Mouse (Mus musculus): ENCODE results near the gene Cox20. TPM values are rescaled to one million over a fixed set of nuclear protein-coding genes. Genes with fewer than 3 reads are reported as not detected.
"Not testable (repeated sequence)": the region's sequence is repeated elsewhere in the genome, so short reads cannot be mapped to it uniquely, and the experiment has no call there.

Gene Cox20
- total RNA-seq (2014; rRNA removed; ENCODE audit: low replicate concordance) (160 and 268 TPM in 2 replicates), polyA plus RNA-seq (2015; fragmentation: Nextera tagmentation; extraction: Ambion mirVana) (519 and 555 TPM in 2 replicates)

DNA sequence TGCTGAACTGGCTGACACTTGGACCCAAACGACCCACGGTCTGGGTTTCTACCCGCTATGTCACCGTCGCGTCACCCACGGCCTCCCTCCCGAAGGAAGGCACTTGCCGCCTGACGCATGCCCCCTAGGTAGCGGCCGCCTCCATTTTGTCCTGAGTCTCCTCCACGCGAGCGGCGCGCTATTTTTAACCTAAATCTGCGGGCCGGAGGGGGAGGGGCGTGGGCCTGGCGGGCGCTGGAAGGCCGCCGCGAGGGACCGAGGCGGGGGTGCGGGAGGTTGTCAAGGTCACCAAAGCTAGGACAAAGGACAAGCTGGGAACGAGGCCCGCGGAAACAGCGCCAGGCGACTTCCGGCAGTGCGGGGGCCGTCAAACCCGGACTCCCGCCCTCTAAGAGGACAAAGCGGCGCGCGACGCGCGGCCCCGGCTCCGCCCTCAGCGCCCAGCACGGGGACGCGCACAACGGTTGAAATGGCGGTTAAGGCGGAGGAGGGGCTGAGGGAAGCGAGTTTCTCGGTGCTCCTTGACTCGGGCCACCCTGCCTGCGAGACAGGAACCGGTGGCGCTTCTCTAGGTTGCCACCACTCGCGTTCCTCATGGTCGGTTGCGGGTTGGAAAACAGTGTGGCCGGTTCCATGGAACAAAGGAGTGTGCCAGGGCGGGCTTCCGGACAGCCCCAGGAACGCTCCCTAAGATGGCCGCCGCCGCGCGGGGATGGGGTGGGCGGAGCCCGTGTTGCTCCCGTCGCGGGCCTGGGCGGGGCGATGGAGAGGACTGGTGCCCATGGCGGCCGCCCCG is at the start of gene Cox20:
Cox20 (plus strand) TSS at position 742 of the 796 bp plus-strand sequence.
- H3K9ac ChIP-seq (replicated peaks; ENCODE audit: low read depth, low read length) = peak within 1 kb of the TSS; percentile 84
- no peaks in the 10 kb centered on the region for H3K9me3 ChIP-seq (replicated peaks; ENCODE audit: control insufficient read depth, low read length)
- under 1% methylated on average over 78 of the region's 83 CpGs for whole genome bisulfite sequencing
- TF ChIP-seq CTCF (IDR thresholded peaks at IDR 0.05; ENCODE audit: low read depth) = no peak
- TF ChIP-seq EP300 (IDR thresholded peaks at IDR 0.05; ENCODE audit: low read depth) = peak; percentile 94; the same call in 1 of the 2 replicates
- DNase-seq (ENCODE audit: low spot score) (peak; percentile 95), ATAC-seq (ENCODE audit: insufficient read depth, low read depth) (peak; percentile 91)
- peaks cover 30% of the 10 kb centered on the region for H3K36me3 ChIP-seq (replicated peaks; ENCODE audit: control insufficient read depth, insufficient read depth, low read length)
- H3K27ac ChIP-seq (ENCODE audit: low read depth) = peak within 1 kb of the TSS; percentile 97
- peak within 1 kb of the TSS; percentile 73 for H3K4me2 ChIP-seq (ENCODE audit: low read depth, low read length)
- H3K27me3 ChIP-seq (ENCODE audit: control insufficient read depth, insufficient read depth, low read length) = no peaks in the 10 kb centered on the region
- peaks cover 16% of the 10 kb centered on the region for H3K4me1 ChIP-seq (ENCODE audit: control insufficient read depth, insufficient read depth)
- peak within 1 kb of the TSS; percentile 71 for H3K4me3 ChIP-seq (ENCODE audit: low read depth, low read length)

DNA sequence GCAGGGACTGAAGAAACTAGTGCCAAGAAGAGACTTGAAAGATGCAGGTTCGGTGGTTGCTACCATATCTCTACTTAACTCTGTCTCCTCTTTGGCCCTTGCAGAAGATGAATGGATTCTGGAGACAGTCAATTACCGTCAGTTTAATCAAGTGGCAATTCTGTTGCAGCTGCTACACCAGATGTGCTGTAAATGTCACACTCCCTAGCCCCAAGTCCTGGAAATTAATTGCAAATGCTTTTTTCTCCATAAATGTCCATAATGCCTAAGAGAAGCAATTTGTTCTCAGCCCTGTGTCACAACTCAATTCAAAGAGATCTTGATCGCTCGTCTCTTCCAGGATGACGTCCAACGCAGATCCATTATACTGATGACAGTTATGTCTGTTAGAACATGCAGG is 48.3 kb upstream of the Cox20 start:
- Histone ChIP-seq H3K4me2 (ENCODE audit: low read depth, low read length) (no peak overlapping the region), H3K9me3 (replicated peaks; ENCODE audit: control insufficient read depth, low read length) (no peaks in the 10 kb centered on the region), H3K4me3 (ENCODE audit: low read depth, low read length) (no peak overlapping the region), H3K36me3 (replicated peaks; ENCODE audit: control insufficient read depth, insufficient read depth, low read length) (no peaks in the 10 kb centered on the region), H3K27me3 (ENCODE audit: control insufficient read depth, insufficient read depth, low read length) (no peaks in the 10 kb centered on the region), H3K4me1 (ENCODE audit: control insufficient read depth, insufficient read depth) (no peaks in the 10 kb centered on the region), H3K27ac (ENCODE audit: low read depth) (no peak overlapping the region), H3K9ac (replicated peaks; ENCODE audit: low read depth, low read length) (no peak overlapping the region)
- DNase-seq (ENCODE audit: low spot score) (no peak), ATAC-seq (ENCODE audit: insufficient read depth, low read depth) (no peak)
- 85% methylated on average over 6 of the region's 6 CpGs for WGBS
- TF ChIP-seq EP300 (IDR thresholded peaks at IDR 0.05; ENCODE audit: low read depth) (no peak), CTCF (IDR thresholded peaks at IDR 0.05; ENCODE audit: low read depth) (no peak)

DNA sequence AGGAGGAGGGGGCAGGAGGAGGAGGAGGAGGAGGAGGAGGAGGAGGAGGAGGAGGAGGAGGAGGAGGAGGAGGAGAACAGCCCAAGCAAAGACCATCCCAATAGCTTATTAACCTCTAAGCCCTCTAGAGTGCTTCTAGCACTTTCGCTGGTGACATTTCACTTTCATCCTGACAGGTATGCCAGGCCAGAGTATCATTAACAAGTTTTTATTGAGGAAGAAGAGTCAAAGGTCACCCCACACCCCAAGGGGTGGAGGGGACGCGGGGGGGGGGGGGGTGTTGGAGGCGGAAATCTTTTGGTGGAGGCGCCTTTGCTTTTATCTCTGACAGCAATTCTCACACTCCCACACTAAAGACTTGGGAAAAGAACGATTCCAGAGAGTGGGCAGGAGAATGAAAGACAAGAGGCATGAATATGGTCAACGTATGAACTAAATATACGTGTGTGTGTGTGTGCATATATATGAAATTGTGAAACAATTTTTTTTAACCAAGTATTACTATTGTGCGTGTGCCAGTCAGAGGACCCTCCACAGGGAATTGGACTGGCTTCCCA is 43.7 kb upstream of the Cox20 start:
- H3K9ac ChIP-seq (replicated peaks; ENCODE audit: low read depth, low read length) = peak overlapping the region; percentile 86; the same call in 1 of the 2 replicates
- no peaks in the 10 kb centered on the region for H3K4me1 ChIP-seq (ENCODE audit: control insufficient read depth, insufficient read depth)
- H3K9me3 ChIP-seq (replicated peaks; ENCODE audit: control insufficient read depth, low read length) = no peaks in the 10 kb centered on the region
- H3K36me3 ChIP-seq (replicated peaks; ENCODE audit: control insufficient read depth, insufficient read depth, low read length) = no peaks in the 10 kb centered on the region
- H3K27ac ChIP-seq (ENCODE audit: low read depth) = no peak overlapping the region
- no peaks in the 10 kb centered on the region for H3K27me3 ChIP-seq (ENCODE audit: control insufficient read depth, insufficient read depth, low read length)
- WGBS = 50% methylated on average over 9 of the region's 9 CpGs
- ATAC-seq (ENCODE audit: insufficient read depth, low read depth) = no peak
- peak overlapping the region; percentile 76 for H3K4me2 ChIP-seq (ENCODE audit: low read depth, low read length)
- TF ChIP-seq CTCF (IDR thresholded peaks at IDR 0.05; ENCODE audit: low read depth) (no peak), EP300 (IDR thresholded peaks at IDR 0.05; ENCODE audit: low read depth) (no peak)
- no peak for DNase-seq (ENCODE audit: low spot score)
- H3K4me3 ChIP-seq (ENCODE audit: low read depth, low read length) = peak overlapping the region; percentile 77; the same call in 1 of the 2 replicates

DNA sequence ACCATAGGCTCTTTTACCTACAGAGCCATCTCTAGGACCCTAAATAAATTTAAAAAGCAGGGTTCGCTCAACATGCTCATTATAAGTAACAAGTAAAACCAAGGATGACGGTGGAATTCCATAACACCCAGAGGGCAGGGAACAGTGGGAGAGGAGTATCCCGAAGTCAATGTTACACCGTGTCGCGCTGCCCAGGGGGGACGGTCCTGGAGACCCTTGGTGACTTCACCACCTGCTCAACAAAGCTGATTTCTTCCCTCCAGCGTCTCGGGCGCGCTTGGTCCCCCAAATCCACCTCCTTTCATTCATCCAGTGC is 43.2 kb upstream of the Cox20 start:
- Histone ChIP-seq H3K27me3 (ENCODE audit: control insufficient read depth, insufficient read depth, low read length) (no peaks in the 10 kb centered on the region), H3K36me3 (replicated peaks; ENCODE audit: control insufficient read depth, insufficient read depth, low read length) (no peaks in the 10 kb centered on the region), H3K9me3 (replicated peaks; ENCODE audit: control insufficient read depth, low read length) (no peaks in the 10 kb centered on the region), H3K4me3 (ENCODE audit: low read depth, low read length) (peak overlapping the region; percentile 77), H3K4me2 (ENCODE audit: low read depth, low read length) (peak overlapping the region; percentile 76), H3K27ac (ENCODE audit: low read depth) (no peak overlapping the region), H3K4me1 (ENCODE audit: control insufficient read depth, insufficient read depth) (no peaks in the 10 kb centered on the region), H3K9ac (replicated peaks; ENCODE audit: low read depth, low read length) (peak overlapping the region; percentile 86)
- ATAC-seq (ENCODE audit: insufficient read depth, low read depth) (peak; percentile 43; the same call in 1 of the 2 replicates), DNase-seq (ENCODE audit: low spot score) (no peak)
- no peak for TF ChIP-seq CTCF (IDR thresholded peaks at IDR 0.05; ENCODE audit: low read depth)
- TF ChIP-seq EP300 (IDR thresholded peaks at IDR 0.05; ENCODE audit: low read depth) = no peak
- 9% methylated on average over 11 of the region's 11 CpGs for WGBS

DNA sequence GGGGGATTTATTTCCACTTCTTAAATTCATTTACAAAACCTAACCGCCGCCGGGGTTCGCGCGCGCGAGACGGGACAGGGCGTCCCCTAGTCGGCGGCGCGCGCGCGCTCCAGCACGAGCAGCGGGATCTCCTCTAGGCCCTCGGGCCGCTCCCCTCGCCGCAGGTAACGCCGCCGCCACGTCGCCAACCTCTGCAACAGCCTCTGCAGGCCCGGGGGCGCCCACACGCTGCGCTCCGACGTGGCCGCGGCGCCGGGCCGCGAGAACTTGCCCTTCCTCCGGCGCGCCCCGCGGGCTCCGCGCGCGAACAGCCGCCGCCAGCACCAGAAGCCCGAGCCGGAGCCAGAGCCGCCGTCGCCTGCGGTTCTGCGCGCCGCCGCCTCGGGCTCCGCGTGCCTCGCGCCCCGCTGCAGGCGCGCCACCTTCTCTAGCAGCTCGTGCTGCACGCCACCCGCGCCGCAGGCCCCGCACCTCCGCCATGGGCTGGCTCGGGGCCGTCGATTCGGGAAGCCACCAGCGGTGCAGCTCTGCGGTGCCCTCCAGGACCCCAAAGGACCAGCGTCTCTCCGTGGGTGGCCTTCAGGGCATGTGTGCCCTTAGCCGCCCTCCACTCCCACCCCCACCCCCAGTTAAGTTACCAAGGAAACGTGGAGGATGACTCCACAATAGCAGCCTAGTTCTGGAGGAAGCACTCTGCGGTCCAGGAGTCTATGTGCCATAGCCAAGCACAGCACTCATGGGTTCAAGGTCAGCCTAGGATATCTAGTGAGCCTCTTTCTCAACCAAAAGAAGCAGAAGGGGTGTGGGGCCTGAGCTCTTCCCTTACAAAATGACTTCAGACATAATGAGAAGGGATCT is 42.6 kb upstream of the Cox20 start:
- H3K9me3 ChIP-seq (replicated peaks; ENCODE audit: control insufficient read depth, low read length) = no peaks in the 10 kb centered on the region
- no peaks in the 10 kb centered on the region for H3K27me3 ChIP-seq (ENCODE audit: control insufficient read depth, insufficient read depth, low read length)
- peak; percentile 59 for DNase-seq (ENCODE audit: low spot score)
- peak overlapping the region; percentile 58 for H3K27ac ChIP-seq (ENCODE audit: low read depth)
- TF ChIP-seq CTCF (IDR thresholded peaks at IDR 0.05; ENCODE audit: low read depth) (no peak), EP300 (IDR thresholded peaks at IDR 0.05; ENCODE audit: low read depth) (no peak)
- peak overlapping the region; percentile 76 for H3K4me2 ChIP-seq (ENCODE audit: low read depth, low read length)
- H3K36me3 ChIP-seq (replicated peaks; ENCODE audit: control insufficient read depth, insufficient read depth, low read length) = no peaks in the 10 kb centered on the region
- H3K4me3 ChIP-seq (ENCODE audit: low read depth, low read length) = peak overlapping the region; percentile 77
- whole genome bisulfite sequencing = 1% methylated on average over 72 of the region's 87 CpGs
- no peaks in the 10 kb centered on the region for H3K4me1 ChIP-seq (ENCODE audit: control insufficient read depth, insufficient read depth)
- H3K9ac ChIP-seq (replicated peaks; ENCODE audit: low read depth, low read length) = peak overlapping the region; percentile 86
- peak; percentile 81 for ATAC-seq (ENCODE audit: insufficient read depth, low read depth)

DNA sequence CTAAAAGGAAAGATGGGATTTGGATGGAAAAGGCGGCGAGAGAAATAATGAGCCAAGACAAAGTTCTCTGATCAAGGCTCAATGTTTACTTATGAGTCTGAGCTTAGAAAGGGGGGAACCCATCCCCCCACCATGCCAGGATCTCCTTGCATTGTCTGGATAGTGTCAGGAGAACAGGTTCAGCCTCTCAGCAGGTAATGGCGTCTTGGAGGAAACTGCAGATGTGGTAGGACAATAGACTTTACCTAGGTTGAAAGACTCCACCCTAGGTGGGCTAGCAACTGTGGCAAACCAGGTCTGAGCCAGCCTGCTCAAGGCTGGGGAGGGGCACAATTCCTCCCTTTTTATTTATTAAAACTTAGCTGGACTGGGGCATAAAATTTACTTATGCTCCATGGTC is 35.6 kb upstream of the Cox20 start:
- not testable (repeated sequence) for H3K4me3 ChIP-seq (ENCODE audit: low read depth, low read length); H3K4me2 ChIP-seq (ENCODE audit: low read depth, low read length); H3K4me1 ChIP-seq (ENCODE audit: control insufficient read depth, insufficient read depth); H3K36me3 ChIP-seq (replicated peaks; ENCODE audit: control insufficient read depth, insufficient read depth, low read length); DNase-seq (ENCODE audit: low spot score); H3K9me3 ChIP-seq (replicated peaks; ENCODE audit: control insufficient read depth, low read length); H3K27ac ChIP-seq (ENCODE audit: low read depth); ATAC-seq (ENCODE audit: insufficient read depth, low read depth); H3K27me3 ChIP-seq (ENCODE audit: control insufficient read depth, insufficient read depth, low read length); H3K9ac ChIP-seq (replicated peaks; ENCODE audit: low read depth, low read length)
- WGBS = 92% methylated on average over 3 of the region's 3 CpGs
